Mouse (Mus musculus) limb, embryonic 14.5 days (tissue): ENCODE data around the gene Usp10. TPM values are rescaled to one million over a fixed set of nuclear protein-coding genes. Genes with fewer than 3 reads are reported as not detected.

Experiments used
- ATAC-seq: fragments of 200-750 bp; cut with Nextera tagmentation; 2 replicates; pipeline ENCODE4 v1.8.0; 2017; ENCODE audit warnings: low read depth, moderate number of reproducible peaks, moderate TSS enrichment; ENCODE audit not compliant: low FRiP score
- DNase-seq: peaks from one replicate; pipeline ENCODE4 v3.0.0-alpha.2; 2015; ENCODE audit warnings: low spot score
- H3K27ac ChIP-seq: fragments of 300-500 bp; sonication (generic); replicated peaks from 2 replicates; pipeline ENCODE4 v1.5.1; 2014; ENCODE audit warnings: low read depth, mild to moderate bottlenecking, low read length, moderate library complexity, mixed read lengths
- H3K27me3 ChIP-seq: fragments of 300-500 bp; sonication (generic); 2 replicates; pipeline ENCODE4 v1.6.1; 2014; ENCODE audit warnings: low read length, mixed read lengths; ENCODE audit not compliant: control insufficient read depth, insufficient read depth
- H3K36me3 ChIP-seq: fragments of 300-500 bp; sonication (generic); 2 replicates; pipeline ENCODE4 v1.6.1; 2014; ENCODE audit warnings: mild to moderate bottlenecking, low read length, moderate library complexity, mixed read lengths; ENCODE audit not compliant: control insufficient read depth, insufficient read depth
- H3K4me1 ChIP-seq: fragments of 300-500 bp; sonication (generic); 2 replicates; pipeline ENCODE4 v1.6.1; 2014; ENCODE audit warnings: antibody characterized with exemption, low read length, mixed read lengths; ENCODE audit not compliant: control insufficient read depth, insufficient read depth
- H3K4me2 ChIP-seq: fragments of 300-500 bp; sonication (generic); replicated peaks from 2 replicates; pipeline ENCODE4 v1.6.1; 2014; ENCODE audit warnings: low read depth, mild to moderate bottlenecking, low read length, moderate library complexity; ENCODE audit not compliant: severe bottlenecking
- H3K4me3 ChIP-seq: fragments of 300-500 bp; sonication (generic); replicated peaks from 2 replicates; pipeline ENCODE4 v1.5.1; 2014; ENCODE audit warnings: low read length
- H3K9ac ChIP-seq: fragments of 300-500 bp; sonication (generic); 2 replicates; pipeline ENCODE4 v1.6.1; 2014; ENCODE audit warnings: mild to moderate bottlenecking, low read depth, low read length, moderate library complexity; ENCODE audit not compliant: severe bottlenecking
- H3K9me3 ChIP-seq: fragments of 300-500 bp; sonication (generic); 2 replicates; pipeline ENCODE4 v1.6.1; 2016; ENCODE audit warnings: low read length; ENCODE audit not compliant: control insufficient read depth
- POLR2A ChIP-seq: fragments of 200-500 bp; IDR thresholded peaks from 2 replicates; pipeline ENCODE4 v1.8.0; 2012; ENCODE audit warnings: inconsistent platforms, mild to moderate bottlenecking, moderate library complexity, borderline replicate concordance; ENCODE audit not compliant: insufficient read depth, insufficient read length; ENCODE audit errors: extremely low read depth
- WGBS: fragments of 180-500 bp; shearing (Covaris S2); extraction: QIAGEN DNeasy Blood & Tissue Kit; methylation state at CpG from one replicate; pipeline ENCODE4 v1.1.7; 2014; 5-methylcytosine and 5-hydroxymethylcytosine counted together
- polyA plus RNA-seq, 2 experiments: library from polyadenylated mRNA; depleted of rRNA in 1 of 2; stranded (reverse) in 1 of 2; unstranded in 1 of 2; fragments of >200 nt; fragmentation: Nextera tagmentation in 1 of 2; extraction: Ambion mirVana in 1 of 2; gene quantifications; 2 replicates each; pipeline versions ENCODE4 v1.2.1 to v1.2.3; 2012 to 2014

Usp10 gene
- polyA plus RNA-seq, 2 experiments, result 95.9 to 131 TPM

- no peaks in the 10 kb centered on the region for H3K4me1 ChIP-seq
- no peak for ATAC-seq
- H3K9ac ChIP-seq, result no peak overlapping the region
- DNase-seq, result no peak
- no peaks in the 10 kb centered on the region for H3K27me3 ChIP-seq
- H3K9me3 ChIP-seq, result no peaks in the 10 kb centered on the region
- no peak overlapping the region for H3K4me3 ChIP-seq
- TF ChIP-seq POLR2A, result no peak
- no peak overlapping the region for H3K4me2 ChIP-seq
- 76% methylated on average over 8 of the region's 8 CpGs for WGBS
- H3K27ac ChIP-seq, result no peak overlapping the region
- H3K36me3 ChIP-seq, result peaks cover 78% of the 10 kb centered on the region
These were observed 36.2 kb downstream of the Usp10 start for GRCm38 (mm10) chr8:119946326-119946865.

- no peaks in the 10 kb centered on the region for H3K9me3 ChIP-seq
- DNase-seq, result no peak
- no peaks in the 10 kb centered on the region for H3K4me1 ChIP-seq
- no peaks in the 10 kb centered on the region for H3K27me3 ChIP-seq
- no peak overlapping the region for H3K27ac ChIP-seq
- TF ChIP-seq POLR2A, result no peak
- H3K4me2 ChIP-seq, result no peak overlapping the region
- no peak overlapping the region for H3K9ac ChIP-seq
- H3K4me3 ChIP-seq, result no peak overlapping the region
- WGBS, result 86% methylated on average over 19 of the region's 19 CpGs
- no peak for ATAC-seq
- peaks cover 78% of the 10 kb centered on the region for H3K36me3 ChIP-seq
These were observed 37.5 kb downstream of the Usp10 start for GRCm38 (mm10) chr8:119947653-119948052.

- DNase-seq, result no peak
- H3K9me3 ChIP-seq, result no peaks in the 10 kb centered on the region
- no peak for ATAC-seq
- WGBS, result 86% methylated on average over 15 of the region's 15 CpGs
- no peak overlapping the region for H3K4me2 ChIP-seq
- H3K27ac ChIP-seq, result no peak overlapping the region
- H3K4me3 ChIP-seq, result no peak overlapping the region
- no peaks in the 10 kb centered on the region for H3K4me1 ChIP-seq
- H3K9ac ChIP-seq, result no peak overlapping the region
- peaks cover 80% of the 10 kb centered on the region for H3K36me3 ChIP-seq
- TF ChIP-seq POLR2A, result no peak
- no peaks in the 10 kb centered on the region for H3K27me3 ChIP-seq
These were observed 38.2 kb downstream of the Usp10 start for GRCm38 (mm10) chr8:119948340-119948739.

- Histone ChIP-seq H3K27ac (no peak overlapping the region), H3K36me3 (peaks cover 93% of the 10 kb centered on the region), H3K4me2 (no peak overlapping the region), H3K9ac (no peak overlapping the region), H3K4me3 (no peak overlapping the region), H3K4me1 (peaks cover 6% of the 10 kb centered on the region; the same call in 1 of the 2 replicates), H3K9me3 (no peaks in the 10 kb centered on the region), H3K27me3 (no peaks in the 10 kb centered on the region)
- ATAC-seq (no peak), DNase-seq (no peak)
- TF ChIP-seq POLR2A, result no peak
- 54% methylated on average over 7 of the region's 7 CpGs for WGBS
These were observed 42.1 kb downstream of the Usp10 start for GRCm38 (mm10) chr8:119952282-119952681.

GRCm38 (mm10) chr8:119952747-119953146, 42.6 kb downstream of the Usp10 start:
- no peak overlapping the region for H3K27ac ChIP-seq
- WGBS, result 47% methylated on average over 5 of the region's 5 CpGs
- H3K36me3 ChIP-seq, result peaks cover 93% of the 10 kb centered on the region
- no peak overlapping the region for H3K4me2 ChIP-seq
- no peaks in the 10 kb centered on the region for H3K27me3 ChIP-seq
- TF ChIP-seq POLR2A, result no peak
- no peak overlapping the region for H3K9ac ChIP-seq
- peaks cover 6% of the 10 kb centered on the region; the same call in 1 of the 2 replicates for H3K4me1 ChIP-seq
- DNase-seq, result no peak
- H3K9me3 ChIP-seq, result no peaks in the 10 kb centered on the region
- H3K4me3 ChIP-seq, result no peak overlapping the region
- ATAC-seq, result no peak
